Mouse (Mus musculus) ES-CJ7 (cell line): ENCODE results near the gene Cenpv.

Experiments
- DNase-seq: peaks from one replicate; pipeline ENCODE4 v3.0.0; 2011; ENCODE audit warnings: low read depth, low spot score

The Cenpv gene

DNA sequence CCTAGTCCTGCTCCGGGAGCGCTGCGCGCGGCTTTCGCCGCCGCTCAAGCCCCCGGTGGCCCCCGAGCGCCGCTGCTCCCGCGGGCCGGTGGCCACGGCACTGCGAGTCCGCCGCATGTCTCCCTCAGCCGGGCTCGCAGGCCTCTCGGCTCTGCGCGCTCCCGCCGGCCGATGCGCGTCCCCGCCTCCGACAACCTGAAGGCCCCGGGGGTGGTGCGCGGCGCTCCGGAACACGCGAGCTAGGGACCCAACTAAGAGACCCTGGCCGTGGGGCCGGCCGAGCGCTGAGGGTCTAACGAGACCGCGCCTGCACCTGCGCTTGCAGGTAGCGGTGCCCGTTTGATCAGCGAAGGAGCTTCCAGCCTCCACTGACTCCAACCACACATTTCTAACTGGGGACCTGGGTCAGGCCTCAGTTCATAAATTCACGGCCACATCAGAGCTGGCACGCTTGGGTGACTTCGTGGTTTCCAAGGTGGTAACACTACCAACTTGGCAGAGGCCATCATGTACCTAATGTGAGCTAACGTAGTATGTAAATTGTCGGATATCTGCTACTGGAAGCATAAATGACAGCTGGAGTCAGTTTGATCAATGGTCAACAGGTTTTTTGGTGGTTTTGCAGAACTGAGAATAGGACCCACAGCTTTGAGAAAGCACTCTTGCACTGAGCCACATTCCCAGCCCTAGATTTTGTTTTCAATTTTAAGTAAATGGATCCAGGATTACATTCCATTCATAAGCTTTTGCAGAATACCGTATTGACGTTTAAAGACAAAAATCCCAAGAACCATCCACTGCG lies at the start of gene Cenpv:
Cenpv (minus strand) TSS at position 173 of the 802 bp plus-strand sequence.
- DNase-seq, result peak; percentile 64

- DNase-seq, result no peak
Observed at GRCm38 (mm10) chr11:62587034-62587433, 48.0 kb upstream of the Cenpv start.

GRCm38 (mm10) chr11:62584671-62585206 lies 45.7 kb upstream of the Cenpv start:
- DNase-seq, result no peak

DNA sequence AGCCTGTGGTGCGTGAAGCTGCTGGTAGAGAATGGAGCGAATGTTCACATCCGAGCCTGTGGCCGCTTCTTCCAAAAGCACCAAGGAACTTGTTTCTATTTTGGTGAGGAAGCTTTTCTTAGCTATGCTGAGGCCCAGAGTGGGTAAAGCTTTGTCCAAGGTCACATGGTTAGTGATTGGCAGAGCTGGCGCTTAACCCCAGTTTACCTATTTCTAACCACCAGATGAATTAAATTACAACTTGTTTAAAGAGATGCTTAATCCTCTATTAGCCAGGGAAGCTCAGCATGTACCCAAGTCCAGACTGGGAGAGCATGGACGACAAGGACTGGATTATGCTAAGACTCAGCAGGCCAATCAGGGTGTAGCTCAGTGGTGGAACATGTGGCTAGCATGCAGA lies 44.0 kb upstream of the Cenpv start:
- no peak for DNase-seq

- DNase-seq, result no peak
Observed at GRCm38 (mm10) chr11:62576530-62577152, 37.6 kb upstream of the Cenpv start.

- DNase-seq, result no peak
Observed at GRCm38 (mm10) chr11:62575659-62576438, 36.8 kb upstream of the Cenpv start.

DNA sequence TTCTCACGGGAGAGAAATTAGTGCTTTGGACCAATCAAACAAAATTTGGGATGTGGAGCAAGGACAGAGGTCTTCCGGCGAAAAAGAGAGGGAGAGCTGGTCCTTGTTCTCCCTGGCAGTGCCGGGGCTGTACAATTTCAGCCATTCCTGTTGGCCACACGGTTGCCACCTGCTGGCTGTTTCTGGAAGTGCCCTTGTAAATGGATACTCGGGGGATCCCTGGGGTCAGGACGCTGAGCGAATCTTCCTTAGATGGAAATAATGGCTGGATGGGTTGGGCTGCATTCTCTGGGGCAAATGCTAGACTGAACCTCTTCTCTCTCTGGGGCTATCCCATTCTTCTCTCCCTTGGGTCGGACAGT lies 36.2 kb upstream of the Cenpv start:
- DNase-seq, result peak; percentile 88

DNA sequence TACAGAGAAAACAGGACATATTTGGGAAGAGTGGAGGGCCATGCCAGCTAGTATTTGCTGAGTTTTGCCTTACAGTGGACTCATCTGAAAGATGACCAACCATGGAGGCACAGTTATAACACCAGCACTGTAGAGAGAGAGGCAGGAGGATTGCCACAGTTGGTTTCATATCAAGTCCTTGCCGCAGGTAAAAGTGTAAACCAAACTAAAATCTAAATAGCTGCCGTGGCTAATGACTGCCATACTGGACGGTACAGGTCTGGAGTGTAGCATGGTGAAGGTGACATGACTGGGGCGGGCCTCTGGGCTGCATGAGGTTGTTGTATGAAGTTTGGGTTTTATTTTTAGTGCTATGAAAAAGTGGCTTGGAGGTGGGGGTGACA lies 35.6 kb upstream of the Cenpv start:
- no peak for DNase-seq

DNA sequence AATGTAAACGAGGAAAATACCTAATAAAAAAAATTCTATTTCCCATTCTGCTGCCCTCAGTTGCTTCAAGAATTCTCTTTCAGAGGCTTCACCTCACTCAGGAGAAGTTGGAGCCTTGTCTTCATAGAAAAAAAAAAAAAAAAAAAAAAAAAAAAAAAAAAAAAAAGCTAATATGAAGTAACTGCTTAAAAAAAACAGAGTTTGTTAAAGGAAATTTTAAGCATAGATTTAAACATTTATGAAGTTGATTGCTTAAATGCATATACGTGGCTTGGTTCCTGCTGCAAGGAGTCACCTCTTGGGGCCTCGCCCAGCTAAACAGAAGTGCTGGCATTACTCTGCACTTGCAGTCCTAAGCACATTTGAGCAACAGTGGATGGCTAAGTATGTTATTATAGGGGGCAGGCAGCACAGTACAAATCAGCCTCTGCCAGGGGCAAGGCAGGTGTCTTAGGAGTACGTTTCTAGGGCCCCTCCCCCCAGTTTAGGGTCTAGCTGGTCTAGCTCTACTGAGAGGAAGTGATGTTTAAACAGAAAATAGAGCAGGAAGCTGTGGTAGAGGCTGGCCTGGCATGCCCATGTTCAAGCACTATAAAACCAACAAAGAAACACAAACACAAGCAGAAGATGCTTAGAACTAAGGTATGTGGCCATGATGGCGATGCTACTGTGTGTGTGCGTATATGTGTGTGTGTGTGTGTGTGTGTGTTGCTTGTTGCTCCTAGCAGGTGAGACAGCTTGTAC lies 35.1 kb upstream of the Cenpv start, which contains the start of gene Trpv2:
Trpv2 (plus strand) TSS at position 528 of the 744 bp plus-strand sequence.
- DNase-seq, result no peak

- no peak for DNase-seq
Observed at GRCm38 (mm10) chr11:62568300-62568699, 29.2 kb upstream of the Cenpv start.

DNA sequence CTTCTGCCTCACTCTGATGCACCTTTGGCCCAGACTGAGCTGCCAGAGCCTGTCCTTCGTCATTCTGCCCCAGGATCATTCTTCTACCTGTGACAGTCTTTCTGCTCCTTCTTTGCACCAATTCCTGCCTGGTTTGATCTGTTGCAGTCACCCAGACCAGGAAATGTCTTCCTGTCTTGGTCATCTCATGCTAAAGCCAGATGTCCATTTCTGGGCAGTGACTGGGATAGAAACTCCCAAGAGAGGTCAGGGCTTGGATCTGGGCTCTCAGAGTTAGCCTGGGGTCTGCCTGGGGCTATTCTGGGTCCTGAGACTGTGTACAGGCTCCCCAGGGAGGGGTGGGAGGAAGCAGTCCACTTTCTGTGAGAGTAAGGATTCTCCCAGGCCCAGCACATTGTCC lies 27.1 kb upstream of the Cenpv start:
- no peak for DNase-seq

GRCm38 (mm10) chr11:62565747-62566146 lies 26.7 kb upstream of the Cenpv start:
- no peak for DNase-seq

- no peak for DNase-seq
Observed at GRCm38 (mm10) chr11:62563590-62563989, 24.5 kb upstream of the Cenpv start.

DNA sequence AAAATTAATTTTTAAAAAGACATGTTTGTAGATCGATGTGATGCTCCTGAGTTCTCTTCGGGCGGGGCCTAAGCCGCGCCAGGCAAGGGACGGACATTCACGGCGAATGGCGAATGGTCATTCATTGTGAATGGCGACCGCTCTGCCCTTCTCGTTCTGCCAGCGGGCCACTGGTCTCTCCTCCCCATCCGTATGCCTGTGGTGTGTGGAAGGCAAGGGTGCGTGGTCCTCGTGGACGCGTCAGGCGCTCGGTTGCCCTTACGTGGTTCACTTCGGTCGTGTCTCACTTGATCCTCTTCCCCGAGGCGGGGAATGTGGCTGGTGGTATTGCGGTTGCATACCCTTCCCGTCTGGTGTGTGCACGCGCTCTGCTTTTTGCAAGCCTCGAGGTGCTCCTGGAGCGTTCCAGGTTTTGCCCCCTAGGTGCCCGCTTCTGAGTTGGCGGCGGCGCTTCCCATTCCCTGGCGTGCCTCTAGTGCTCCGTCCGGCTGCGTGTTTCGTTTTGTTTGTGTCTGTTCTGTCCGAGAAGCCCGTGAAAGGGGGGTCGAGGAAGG lies 21.5 kb upstream of the Cenpv start:
- DNase-seq, result peak; percentile 33

GRCm38 (mm10) chr11:62558961-62559646 lies 20.0 kb upstream of the Cenpv start:
- no peak for DNase-seq

DNA sequence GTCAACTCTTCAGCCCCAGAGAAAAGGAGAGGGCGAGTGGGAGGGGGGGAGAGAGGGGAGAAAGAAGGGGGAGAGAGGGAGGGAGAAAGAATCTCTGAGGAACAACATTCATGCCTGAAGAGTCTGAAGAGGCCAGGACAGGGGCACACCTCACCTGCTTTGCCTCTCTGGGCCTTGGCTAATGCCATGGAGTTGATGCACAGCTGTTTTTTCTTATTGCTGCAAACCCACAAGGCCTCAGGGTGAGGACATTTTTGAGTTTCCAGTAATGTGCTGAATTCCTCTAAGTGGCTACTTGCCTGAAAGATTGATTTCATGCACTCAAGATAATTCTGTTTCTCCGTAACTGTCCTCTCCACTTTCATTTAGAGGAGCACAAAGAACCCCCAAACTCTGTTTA lies 19.1 kb upstream of the Cenpv start:
- no peak for DNase-seq

DNA sequence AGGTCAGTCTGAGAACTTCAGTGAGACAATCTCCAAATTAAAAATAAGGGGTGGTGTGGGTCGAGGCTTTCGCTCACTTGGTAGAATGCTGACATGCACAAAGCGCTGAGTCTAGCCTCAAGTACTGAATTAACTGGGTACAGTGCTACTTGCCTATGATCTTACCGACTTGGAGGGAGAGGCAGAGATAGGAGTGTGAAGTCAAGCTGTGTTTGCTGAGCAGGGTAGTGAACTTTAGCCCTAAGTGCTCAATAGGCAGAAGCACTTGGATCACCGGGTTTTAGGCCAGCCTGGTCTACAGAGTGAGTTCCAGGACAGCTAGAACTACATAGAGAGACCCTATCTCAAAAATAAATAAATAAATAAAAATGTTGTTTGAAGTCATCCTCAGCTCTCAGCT lies 18.1 kb upstream of the Cenpv start:
- no peak for DNase-seq

DNA sequence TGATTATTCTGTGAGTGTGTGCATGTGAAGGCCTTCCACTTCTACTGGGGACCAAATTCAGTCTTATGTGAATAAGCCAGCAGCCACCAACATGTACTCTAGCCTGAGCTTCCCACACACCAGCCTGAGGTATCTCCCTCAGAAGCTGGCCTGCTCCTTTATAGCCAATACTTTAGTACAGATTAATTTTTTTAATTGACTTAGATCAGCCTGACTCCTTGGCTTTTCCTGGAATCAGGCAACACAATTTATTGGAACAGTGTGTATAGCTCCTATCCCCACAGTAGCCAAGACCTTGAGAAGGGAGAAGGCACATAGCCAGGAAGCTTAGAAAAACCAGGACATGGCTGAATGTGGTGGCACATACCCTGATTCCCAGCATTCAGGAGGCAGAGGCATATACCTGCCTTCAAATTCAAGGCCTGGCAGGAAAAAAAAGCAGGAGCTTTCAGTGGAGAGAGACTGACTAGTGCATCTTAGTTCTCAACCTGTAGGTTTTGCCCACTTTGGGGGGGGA lies 16.9 kb upstream of the Cenpv start:
- DNase-seq, result no peak

- DNase-seq, result no peak
Observed at GRCm38 (mm10) chr11:62554934-62555517, 16.0 kb upstream of the Cenpv start.
